Mouse (Mus musculus): Measurements from ENCODE around the gene Kcnq5.

DNA sequence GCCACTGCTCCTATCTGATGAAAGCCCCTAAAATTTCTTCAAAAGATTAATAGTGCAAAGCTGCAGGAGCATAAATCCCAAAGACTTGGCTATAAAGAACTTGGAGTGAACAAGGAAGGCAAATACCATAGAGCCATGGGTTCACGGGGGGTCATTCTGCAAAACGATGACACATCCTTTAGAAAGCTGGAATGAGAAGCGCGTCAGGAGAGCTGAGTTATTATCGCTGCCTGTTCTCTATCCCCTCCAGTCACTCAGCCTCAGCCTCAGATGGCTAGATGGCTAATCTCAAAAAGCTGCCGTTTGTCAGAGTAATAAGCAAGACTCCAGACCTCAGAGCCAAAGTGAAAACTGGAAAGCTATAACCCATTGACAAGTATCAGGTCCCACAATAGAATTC lies 42.5 kb downstream of the Kcnq5 start:
- TF ChIP-seq TAL1 (IDR thresholded peaks at IDR 0.05; ENCODE audit: low read length) (no peak), GATA1 (IDR thresholded peaks at IDR 0.05; ENCODE audit: low read length) (no peak)

Data from erythroblast, embryonic 14.5 days (primary cell).